Mouse (Mus musculus): ENCODE data around the gene Rprd1b.

- no peak for TF ChIP-seq CTCF (IDR thresholded peaks at IDR 0.05; ENCODE audit: extremely low read depth, insufficient read depth, low read length)
- no peak for TF ChIP-seq POLR2A (IDR thresholded peaks at IDR 0.05; ENCODE audit: extremely low read depth, insufficient read depth, low read length)
These were observed 42.7 kb upstream of the Rprd1b start for GRCm38 (mm10) chr2:157985611-157986010.

Measured in cortical plate, adult 2 months (tissue).